Mouse (Mus musculus) activated CD4-positive, CD25-positive, alpha-beta regulatory T cell, adult 9 weeks (primary cell): ENCODE results near the gene Snx12. TPM values are rescaled to one million over a fixed set of nuclear protein-coding genes. Genes with fewer than 3 reads are reported as not detected.

Experiments used
- polyA plus RNA-seq: library from polyadenylated mRNA; unstranded; fragments of 100-300 nt; shearing (Covaris generic); gene quantifications from one replicate; pipeline ENCODE4 v1.2.1, GENCODE M21; 2017

Snx12 gene
- 71.1 TPM for polyA plus RNA-seq

DNA sequence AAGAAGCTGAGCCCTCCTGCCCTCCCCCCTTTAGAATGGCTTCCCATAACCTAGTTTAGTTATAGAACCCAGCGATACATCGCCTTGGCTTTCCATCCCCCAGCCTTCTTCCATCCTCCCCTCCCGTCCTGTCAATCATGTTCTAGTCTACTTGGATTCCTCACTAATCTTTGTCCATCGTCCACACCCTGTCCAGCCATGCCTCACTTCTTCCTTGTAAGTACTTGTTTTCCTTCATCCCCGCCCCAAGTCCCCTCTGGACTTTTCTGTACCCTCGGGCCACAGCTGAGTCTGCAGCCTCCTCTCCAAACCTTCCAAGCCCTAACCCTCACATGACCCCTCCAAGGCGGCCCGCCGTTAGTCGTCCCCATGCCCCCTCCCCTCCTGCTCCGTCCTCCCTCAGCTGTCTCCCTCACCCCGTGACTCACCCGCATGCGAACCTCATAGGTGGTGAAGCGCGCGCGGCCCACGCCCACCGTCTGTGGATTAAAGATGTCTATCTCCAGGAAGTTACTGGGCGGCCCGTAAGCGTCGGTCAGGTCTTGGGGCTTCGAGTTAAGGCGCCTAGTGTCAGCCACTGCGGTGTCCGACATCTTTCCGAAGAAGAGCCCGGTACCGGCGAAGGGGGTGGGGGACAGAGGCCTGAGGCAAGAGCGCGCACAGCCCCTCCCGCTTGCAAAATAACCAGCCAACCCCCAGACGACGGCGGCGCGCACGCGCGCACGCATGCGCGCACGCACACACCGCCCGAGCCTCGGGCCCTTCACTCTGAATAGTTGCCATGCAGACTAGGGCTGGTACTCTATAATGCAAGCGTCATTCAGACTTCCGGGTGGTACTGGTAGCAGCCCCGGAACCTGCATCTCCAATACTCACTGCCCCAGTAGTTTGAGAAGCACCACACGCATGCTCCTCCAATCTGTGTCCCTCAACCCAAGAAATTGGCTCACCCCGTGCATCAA lies at the start of gene Snx12:
Snx12 (minus strand) TSS at position 730 of the 962 bp plus-strand sequence.

DNA sequence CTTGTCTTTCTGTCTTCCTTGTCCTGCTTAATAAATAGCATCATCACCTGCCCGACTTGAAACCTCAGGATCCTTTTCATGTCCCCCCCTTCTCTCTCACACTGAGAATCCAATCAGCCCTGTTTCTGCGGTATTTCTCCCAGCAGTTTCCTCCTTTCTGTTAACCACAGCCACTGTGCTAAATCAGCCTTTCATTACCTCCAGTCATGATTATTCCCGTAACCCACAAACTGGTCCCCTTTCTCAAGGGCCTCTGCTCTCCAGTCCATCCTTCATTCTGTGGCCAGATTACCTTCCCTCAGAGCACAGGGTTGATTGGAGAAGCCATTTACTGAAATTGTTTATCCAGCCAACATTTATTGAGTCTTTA lies 46.4 kb upstream of the Snx12 start, which contains the start of gene Gm20489:
Gm20489 (minus strand) TSS at position 269 of the 370 bp plus-strand sequence.

DNA sequence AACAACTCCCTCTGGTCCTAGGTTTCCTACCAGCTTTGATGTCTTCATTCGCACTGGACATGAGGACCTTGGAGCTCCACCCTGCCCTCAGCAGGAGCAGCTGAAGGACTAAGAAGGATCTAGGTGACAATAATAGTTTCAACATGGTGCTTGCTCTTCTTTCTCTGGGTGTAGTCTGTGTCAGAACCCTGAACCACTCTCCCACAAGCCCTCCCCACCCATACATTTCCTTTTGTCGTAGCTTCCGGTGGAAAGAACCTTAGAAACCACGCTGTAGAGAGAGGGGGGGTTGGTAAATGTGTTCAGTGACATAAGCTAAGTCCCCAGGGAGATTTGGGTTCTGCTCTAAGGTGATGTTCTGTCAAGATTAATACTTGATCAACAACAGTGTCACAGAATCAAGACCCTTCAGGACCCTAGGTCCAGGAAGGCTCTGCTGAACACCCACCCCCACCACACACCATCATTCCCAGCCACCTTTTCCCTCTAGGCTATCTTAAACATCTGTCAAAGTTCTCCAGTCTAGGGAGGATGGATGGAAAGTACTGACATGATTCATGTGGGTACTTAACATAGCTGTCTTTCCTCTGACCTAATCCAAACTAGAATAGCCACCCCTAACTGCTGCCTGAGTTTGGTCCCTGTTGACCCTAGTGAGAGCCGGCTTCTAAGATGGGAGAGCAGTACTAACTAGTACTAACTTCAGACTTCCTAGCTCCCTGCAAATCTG lies 45.8 kb upstream of the Snx12 start, which contains the start of gene Il2rg:
Il2rg (minus strand) TSS at position 231 of the 730 bp plus-strand sequence.

GRCm38 (mm10) chrX:101263892-101264291 lies 41.5 kb upstream of the Snx12 start, which contains the start of gene Gm614:
Gm614 (minus strand) TSS chrX:101263992.

DNA sequence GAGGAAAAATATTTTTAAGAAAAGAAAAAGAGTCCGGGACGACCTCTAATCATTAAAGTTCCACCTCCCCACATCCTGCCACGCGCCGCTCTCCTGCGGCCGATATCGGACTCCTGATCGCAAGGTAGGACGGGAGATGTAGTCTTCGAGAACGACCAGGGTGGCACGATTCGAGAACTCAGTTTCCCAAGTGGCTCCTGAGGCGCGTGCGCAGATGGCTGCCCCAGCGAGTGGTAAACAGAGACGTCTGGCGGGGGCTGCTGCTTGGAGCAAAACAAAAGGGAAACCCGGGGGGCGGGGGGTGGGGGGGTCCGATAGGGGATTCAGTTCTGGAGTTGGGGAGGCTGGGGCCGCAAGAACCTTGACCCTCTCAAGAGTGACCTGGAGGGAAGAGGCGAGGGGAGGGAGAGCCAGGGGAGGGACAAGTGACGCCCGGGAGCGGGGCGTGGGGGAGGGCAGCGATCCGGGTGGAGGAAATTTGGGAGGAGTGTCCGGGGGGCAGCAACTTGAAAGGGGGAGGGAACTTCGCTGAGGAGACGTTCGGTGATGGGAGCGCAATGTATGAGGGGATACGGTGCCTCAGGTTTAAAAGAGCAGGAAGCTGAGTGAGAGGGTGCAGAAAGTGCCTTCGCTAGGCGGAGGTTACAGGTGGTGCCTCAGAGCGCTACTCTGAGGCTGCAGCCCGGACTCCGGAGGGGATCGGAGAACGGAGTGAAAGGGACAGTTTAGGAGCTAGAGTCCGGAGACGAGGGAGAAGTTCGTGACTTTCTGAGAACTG lies 31.8 kb upstream of the Snx12 start, which contains the start of gene Foxo4:
Foxo4 (plus strand) TSS at position 577 of the 778 bp plus-strand sequence.

DNA sequence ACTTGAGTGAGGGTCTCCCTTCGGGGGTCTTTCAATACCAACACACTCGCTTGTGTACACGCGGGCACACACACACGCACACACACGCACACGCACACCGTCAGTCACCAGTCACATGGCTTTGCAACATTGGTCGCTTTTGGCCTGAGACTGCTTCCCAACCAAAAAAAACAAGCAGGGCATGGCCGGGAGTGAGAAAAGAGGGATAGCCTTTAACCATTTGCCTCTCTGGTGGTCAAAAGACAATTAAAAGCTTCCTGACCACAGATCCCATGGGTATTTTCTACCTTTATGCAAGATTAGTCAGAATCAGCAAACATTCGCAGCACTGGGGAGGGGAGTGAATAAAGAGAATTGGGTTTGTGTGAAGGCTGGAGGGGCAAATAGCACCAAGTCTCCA lies 136.4 kb downstream of the Snx12 start, which contains the start of gene Slc7a3:
Slc7a3 (minus strand) TSS at position 101 of the 400 bp plus-strand sequence.

DNA sequence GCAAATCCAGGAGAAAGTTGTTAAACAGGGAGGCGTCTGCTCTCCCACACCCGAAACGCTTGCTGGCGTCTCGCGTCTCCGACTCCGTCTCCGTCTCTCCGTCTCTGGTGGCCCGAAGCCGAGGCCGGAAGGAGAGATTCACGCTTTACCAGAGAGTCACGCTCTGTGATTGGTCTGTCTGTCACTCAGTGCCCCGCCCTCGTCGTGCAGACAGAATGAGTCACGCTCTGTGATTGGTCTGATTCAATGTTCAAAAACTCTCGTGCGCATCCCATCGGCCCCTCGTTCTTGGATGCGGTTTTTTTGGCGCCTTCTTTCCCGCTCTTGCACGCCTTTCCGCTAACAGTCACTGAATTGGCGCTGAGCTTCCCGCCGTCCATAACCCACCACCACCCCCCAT lies 162.8 kb downstream of the Snx12 start, which contains the start of gene Tex11:
Tex11 (minus strand) TSS at position 127 of the 400 bp plus-strand sequence.

Other genes starting within 250 kb of the Snx12 start
- not detected for gene Tex11, start 162.9 kb downstream of the Snx12 start, polyA plus RNA-seq
- gene Slc7a3, start 136.5 kb downstream of the Snx12 start, polyA plus RNA-seq: 0.33 TPM
- gene Foxo4, start 32.0 kb upstream of the Snx12 start, polyA plus RNA-seq: 2.4 TPM
- gene Gm614, start 41.4 kb upstream of the Snx12 start, polyA plus RNA-seq: 3.7 TPM
- 1,690 TPM for gene Il2rg, start 45.7 kb upstream of the Snx12 start, polyA plus RNA-seq
- gene Gm20489, start 46.5 kb upstream of the Snx12 start, polyA plus RNA-seq: not detected
- gene Med12, start 51.5 kb upstream of the Snx12 start, polyA plus RNA-seq: 116 TPM
- gene Nlgn3, start 76.6 kb upstream of the Snx12 start, polyA plus RNA-seq: not detected
- gene Gjb1, start 153.8 kb upstream of the Snx12 start, polyA plus RNA-seq: not detected
- 19.1 TPM for gene Zmym3, start 198.3 kb upstream of the Snx12 start, polyA plus RNA-seq
- 329 TPM for gene Nono, start 206.8 kb upstream of the Snx12 start, polyA plus RNA-seq
- 1.1 TPM for gene Itgb1bp2, start 226.5 kb upstream of the Snx12 start, polyA plus RNA-seq